Mouse (Mus musculus): ENCODE data around the gene Rspo4.
A peak's percentile ranks its signal among the peaks of the same experiment; 100 is the strongest.

Gene Rspo4

DNA sequence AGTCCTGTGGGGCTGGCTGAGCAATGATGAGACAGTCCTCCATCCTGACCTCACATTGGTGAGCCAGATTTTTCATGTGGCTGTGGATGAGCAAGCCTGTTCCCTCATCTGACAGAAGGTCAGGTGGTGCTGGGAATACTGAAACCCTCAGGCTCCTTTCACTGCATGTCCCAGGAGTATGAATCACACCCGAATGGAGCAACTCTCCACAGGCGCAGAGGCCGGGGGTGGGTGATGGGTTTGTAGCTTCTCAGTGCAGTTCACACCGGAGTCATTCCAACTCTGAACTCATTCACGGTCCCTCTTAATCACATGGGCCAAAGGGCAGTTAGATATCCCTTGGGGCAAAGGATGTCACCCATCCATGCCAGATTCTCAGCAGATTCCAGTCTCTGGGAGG lies 71.4 kb downstream of the Rspo4 start:
- DNase-seq: no peak

GRCm38 (mm10) chr2:151915111-151915510 lies 72.4 kb downstream of the Rspo4 start:
- DNase-seq: no peak

GRCm38 (mm10) chr2:151916061-151916831 lies 73.5 kb downstream of the Rspo4 start:
- DNase-seq: peak; percentile 57

GRCm38 (mm10) chr2:151919140-151919539 lies 76.4 kb downstream of the Rspo4 start:
- no peak for DNase-seq

DNA sequence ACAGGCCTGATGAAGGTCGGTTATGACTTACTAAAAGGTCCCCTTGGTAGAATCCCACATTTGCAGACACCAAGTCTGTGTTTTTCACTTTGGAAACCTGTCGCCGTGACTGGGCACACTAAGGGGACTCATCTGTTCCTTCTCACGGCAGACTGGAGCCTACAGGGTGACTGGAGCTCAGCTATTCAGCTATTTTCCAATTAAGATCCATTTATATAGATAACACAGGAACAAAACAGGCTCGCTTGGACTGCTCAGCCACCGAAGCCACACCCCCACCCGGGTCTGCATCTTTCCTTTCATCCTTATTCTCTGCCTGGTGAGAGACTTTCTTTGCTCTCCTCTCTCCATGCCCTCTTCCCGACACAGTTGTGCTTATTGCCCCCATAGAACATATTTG lies 78.3 kb downstream of the Rspo4 start:
- DNase-seq: no peak

- DNase-seq: peak; percentile 73
Measured at GRCm38 (mm10) chr2:151921596-151921995, 78.9 kb downstream of the Rspo4 start.

Data from embryo, embryonic 11 days (tissue).